Mouse (Mus musculus): ENCODE results near the gene Rasl11a.

- TF ChIP-seq CTCF (IDR thresholded peaks at IDR 0.05; ENCODE audit: extremely low read depth, insufficient read length, insufficient replicate concordance, low read depth, low read length) (no peak), POLR2A (IDR thresholded peaks at IDR 0.05; ENCODE audit: low read depth, low read length) (no peak)
Measured at GRCm38 (mm10) chr5:146856106-146856505, 11.2 kb downstream of the Rasl11a start.

All from small intestine, adult 2 months (tissue).